Mouse (Mus musculus) stomach, postnatal 0 days (tissue): ENCODE data around the gene Cxcl9. TPM values are rescaled to one million over a fixed set of nuclear protein-coding genes. Genes with fewer than 3 reads are reported as not detected.
A peak's percentile ranks its signal among the peaks of the same experiment; 100 is the strongest.

Source experiments
- ATAC-seq: fragments of 200-750 bp; cut with Nextera tagmentation; 2 replicates; pipeline ENCODE4 v1.8.0; 2017; ENCODE audit not compliant: low FRiP score, low TSS enrichment
- DNase-seq: peaks from one replicate; pipeline ENCODE4 v3.0.0-alpha.2; 2016; ENCODE audit warnings: low spot score
- H3K27ac ChIP-seq: fragments of 300-500 bp; sonication (generic); replicated peaks from 2 replicates; pipeline ENCODE4 v1.5.1; 2014; ENCODE audit warnings: mild to moderate bottlenecking, control low read depth
- H3K27me3 ChIP-seq: fragments of 300-500 bp; sonication (generic); 2 replicates; pipeline ENCODE4 v1.6.1; 2014; ENCODE audit warnings: low read length; ENCODE audit not compliant: control insufficient read depth, insufficient read depth
- H3K36me3 ChIP-seq: fragments of 300-500 bp; sonication (generic); 2 replicates; pipeline ENCODE4 v1.6.1; 2014; ENCODE audit warnings: low read length, mixed read lengths; ENCODE audit not compliant: control insufficient read depth, insufficient read depth
- H3K4me1 ChIP-seq: fragments of 300-500 bp; sonication (generic); replicated peaks from 2 replicates; pipeline ENCODE4 v1.6.1; 2014; ENCODE audit warnings: antibody characterized with exemption; ENCODE audit not compliant: control insufficient read depth, insufficient read depth
- H3K4me2 ChIP-seq: fragments of 300-500 bp; sonication (generic); replicated peaks from 2 replicates; pipeline ENCODE4 v1.6.1; 2014; ENCODE audit warnings: low read depth, mild to moderate bottlenecking, control low read depth, moderate library complexity
- H3K4me3 ChIP-seq: fragments of 300-500 bp; sonication (generic); 2 replicates; pipeline ENCODE4 v1.5.1; 2014; ENCODE audit warnings: low read depth, low read length, control low read depth
- H3K9ac ChIP-seq: fragments of 300-500 bp; sonication (generic); 2 replicates; pipeline ENCODE4 v1.6.1; 2014; ENCODE audit warnings: mild to moderate bottlenecking, low read length, control low read depth, mixed read lengths
- H3K9me3 ChIP-seq: fragments of 300-500 bp; sonication (generic); 2 replicates; pipeline ENCODE4 v1.6.1; 2016; ENCODE audit warnings: low read length; ENCODE audit not compliant: control insufficient read depth
- CTCF ChIP-seq: IDR thresholded peaks from 2 replicates; pipeline ENCODE4 v1.5.1; 2016; ENCODE audit warnings: antibody characterized with exemption, low read depth, mild to moderate bottlenecking, moderate library complexity
- EP300 ChIP-seq: optimal IDR thresholded peaks from 2 replicates; pipeline ENCODE3; 2016; ENCODE audit warnings: antibody characterized with exemption
- WGBS: fragments of 180-500 bp; shearing (Covaris S2); extraction: QIAGEN DNeasy Blood & Tissue Kit; methylation state at CpG from one replicate; pipeline ENCODE4 v1.1.7; 2014; 5-methylcytosine and 5-hydroxymethylcytosine counted together
- polyA plus RNA-seq: library from polyadenylated mRNA; unstranded; fragments of >200 nt; fragmentation: Nextera tagmentation; extraction: Ambion mirVana; gene quantifications from 2 replicates; pipeline ENCODE4 v1.2.1, GENCODE M21; 2015

The Cxcl9 gene
- polyA plus RNA-seq, 1 experiment from 2014 or later = 0.11 TPM

DNA sequence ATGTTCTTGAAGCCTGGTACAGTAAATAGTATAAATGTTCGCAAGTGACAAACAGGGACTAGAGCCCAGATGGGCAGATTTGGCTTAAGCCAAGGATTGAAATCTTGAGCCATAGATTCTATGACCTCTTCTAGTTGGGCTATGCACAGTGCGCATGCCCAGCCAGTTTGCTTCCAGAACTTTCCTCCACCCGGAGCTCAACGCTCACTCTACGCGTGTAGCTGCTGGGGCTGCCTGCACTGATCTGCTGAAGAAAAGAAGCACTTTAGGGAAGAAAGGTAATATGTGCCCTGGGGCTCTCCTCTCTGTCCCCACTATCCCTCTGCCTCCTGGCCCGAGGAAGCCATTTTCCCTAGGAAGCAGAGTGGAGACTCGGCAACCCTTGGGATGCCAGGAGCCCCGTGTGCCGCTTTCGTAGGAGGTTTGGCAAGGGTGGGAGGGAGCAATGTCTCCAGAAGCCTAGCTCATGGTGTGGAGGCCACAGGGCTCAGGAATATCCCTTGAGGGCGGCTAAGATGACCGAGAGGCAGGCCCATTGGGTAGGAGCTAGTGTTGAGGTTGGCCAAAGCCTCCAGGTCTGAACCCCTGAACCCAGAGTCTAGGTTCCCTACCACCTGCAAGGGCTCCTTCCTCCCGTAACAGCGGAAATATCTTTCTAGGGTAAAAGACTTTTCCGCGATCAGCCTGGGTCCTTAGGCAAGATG lies 3.9 kb upstream of the Cxcl9 start, which contains the start of gene Art3:
Art3 (plus strand) TSS at position 193 of the 704 bp plus-strand sequence.
- no peaks in the 10 kb centered on the region for H3K36me3 ChIP-seq
- no peaks in the 10 kb centered on the region for H3K9me3 ChIP-seq
- peak within 1 kb of the TSS; percentile 1 for H3K4me3 ChIP-seq
- 77% methylated on average over 17 of the region's 17 CpGs for WGBS
- no peak for ATAC-seq
- H3K27ac ChIP-seq = peak within 1 kb of the TSS; percentile 78
- H3K4me1 ChIP-seq = no peaks in the 10 kb centered on the region
- H3K4me2 ChIP-seq = peak within 1 kb of the TSS; percentile 26
- no peak for DNase-seq
- H3K27me3 ChIP-seq = no peaks in the 10 kb centered on the region
- H3K9ac ChIP-seq = peak within 1 kb of the TSS; percentile 24
- TF ChIP-seq CTCF (no peak), EP300 (no peak)

- Histone ChIP-seq H3K4me2 (no peak overlapping the region), H3K36me3 (no peaks in the 10 kb centered on the region), H3K9me3 (no peaks in the 10 kb centered on the region), H3K4me1 (no peaks in the 10 kb centered on the region), H3K27me3 (no peaks in the 10 kb centered on the region), H3K4me3 (no peak overlapping the region), H3K9ac (no peak overlapping the region), H3K27ac (no peak overlapping the region)
- WGBS = 80% methylated on average over 12 of the region's 12 CpGs
- no peak for TF ChIP-seq CTCF
- TF ChIP-seq EP300 = no peak
- no peak for ATAC-seq
- DNase-seq = no peak
These were observed 3.2 kb upstream of the Cxcl9 start for GRCm38 (mm10) chr5:92331122-92331521.

GRCm38 (mm10) chr5:92327367-92327766 lies 512 bp downstream of the Cxcl9 start:
- Histone ChIP-seq H3K9me3 (no peaks in the 10 kb centered on the region), H3K27me3 (no peaks in the 10 kb centered on the region), H3K9ac (no peak overlapping the region), H3K4me2 (no peak overlapping the region), H3K4me1 (no peaks in the 10 kb centered on the region), H3K27ac (no peak overlapping the region), H3K4me3 (no peak overlapping the region), H3K36me3 (no peaks in the 10 kb centered on the region)
- 62% methylated on average over 6 of the region's 6 CpGs for WGBS
- DNase-seq (no peak), ATAC-seq (no peak)
- no peak for TF ChIP-seq CTCF
- TF ChIP-seq EP300 = no peak

DNA sequence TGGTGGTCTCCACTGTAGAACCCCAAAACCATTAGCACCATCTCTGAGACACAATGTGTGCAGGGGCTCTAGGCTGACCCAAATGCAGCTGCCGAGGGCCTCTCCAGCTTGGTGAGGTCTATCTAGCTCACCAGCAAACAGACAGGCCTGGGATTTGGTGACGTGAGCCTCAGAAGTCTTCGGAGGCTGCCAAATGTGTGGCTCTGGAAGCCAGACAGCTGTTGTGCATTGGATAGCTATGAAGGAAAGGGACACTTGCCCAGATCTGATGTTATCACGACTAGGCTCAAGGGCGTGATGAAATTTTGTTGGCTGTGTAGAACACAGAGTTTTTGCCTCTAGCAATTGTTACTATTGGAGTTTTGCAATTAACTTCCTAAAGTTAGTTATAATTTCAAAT lies 4.6 kb downstream of the Cxcl9 start:
- TF ChIP-seq EP300 (no peak), CTCF (no peak)
- DNase-seq (no peak), ATAC-seq (no peak)
- H3K4me3 ChIP-seq = no peak overlapping the region
- no peak overlapping the region for H3K27ac ChIP-seq
- H3K4me2 ChIP-seq = no peak overlapping the region
- no peaks in the 10 kb centered on the region for H3K9me3 ChIP-seq
- no peaks in the 10 kb centered on the region for H3K4me1 ChIP-seq
- 66% methylated on average over 5 of the region's 5 CpGs for WGBS
- no peaks in the 10 kb centered on the region for H3K36me3 ChIP-seq
- H3K9ac ChIP-seq = no peak overlapping the region
- no peaks in the 10 kb centered on the region for H3K27me3 ChIP-seq

GRCm38 (mm10) chr5:92322612-92323011 lies 5.3 kb downstream of the Cxcl9 start:
- H3K4me2 ChIP-seq = no peak overlapping the region
- TF ChIP-seq CTCF = no peak
- TF ChIP-seq EP300 = no peak
- WGBS = 71% methylated on average over 4 of the region's 4 CpGs
- no peak overlapping the region for H3K9ac ChIP-seq
- no peaks in the 10 kb centered on the region for H3K27me3 ChIP-seq
- H3K27ac ChIP-seq = no peak overlapping the region
- no peaks in the 10 kb centered on the region for H3K9me3 ChIP-seq
- no peaks in the 10 kb centered on the region for H3K36me3 ChIP-seq
- ATAC-seq (no peak), DNase-seq (no peak)
- H3K4me3 ChIP-seq = no peak overlapping the region
- no peaks in the 10 kb centered on the region for H3K4me1 ChIP-seq

DNA sequence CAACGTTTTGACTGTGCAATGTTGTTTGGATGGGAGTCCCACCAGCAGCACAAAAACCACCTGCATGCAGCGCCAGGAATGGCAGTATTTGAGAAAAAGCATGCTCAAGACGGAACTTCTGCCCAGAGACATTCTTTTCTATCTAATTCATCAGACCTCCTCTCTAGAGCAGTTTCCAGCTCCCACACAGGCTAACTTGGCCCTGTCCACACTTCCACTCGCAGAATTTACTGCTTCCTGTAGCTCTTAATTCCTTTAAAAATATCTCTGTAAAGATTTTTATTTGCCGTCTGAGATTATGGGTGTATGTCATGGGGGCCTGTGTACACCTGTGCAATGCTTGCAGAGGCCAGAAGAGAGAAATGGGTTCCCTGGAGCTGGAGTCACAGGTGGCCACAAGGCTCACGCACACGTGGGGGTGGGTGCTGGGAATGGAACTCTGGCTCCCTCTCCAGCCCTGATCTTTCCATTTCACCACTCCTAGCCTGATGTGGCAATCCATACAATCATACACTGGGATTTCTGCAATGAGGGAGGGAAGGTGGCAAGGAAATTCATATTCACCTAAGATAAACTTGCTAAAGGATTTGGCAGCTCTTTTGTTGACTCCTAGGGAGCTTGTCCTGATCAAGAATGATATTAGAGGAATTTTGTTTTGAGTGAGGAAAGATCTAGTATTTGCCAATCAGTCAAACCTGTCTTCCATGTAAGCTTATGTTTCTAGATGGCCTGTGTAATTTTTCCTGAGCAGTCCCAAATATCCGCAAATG lies 6.1 kb downstream of the Cxcl9 start:
- WGBS = 35% methylated on average over 8 of the region's 8 CpGs
- Histone ChIP-seq H3K27ac (no peak overlapping the region), H3K4me1 (no peaks in the 10 kb centered on the region), H3K9me3 (no peaks in the 10 kb centered on the region), H3K4me2 (no peak overlapping the region), H3K9ac (no peak overlapping the region), H3K27me3 (no peaks in the 10 kb centered on the region), H3K4me3 (no peak overlapping the region), H3K36me3 (no peaks in the 10 kb centered on the region)
- ATAC-seq = peak; percentile 42; the same call in 1 of the 2 replicates
- TF ChIP-seq CTCF (peak; percentile 36; the same call in 1 of the 2 replicates), EP300 (no peak)
- DNase-seq = no peak
